Mouse (Mus musculus) liver, embryonic 11.5 days (tissue): ENCODE data around the gene Dlg2. TPM values are rescaled to one million over a fixed set of nuclear protein-coding genes. Genes with fewer than 3 reads are reported as not detected.

Experiments
- ATAC-seq: fragments of 200-750 bp; cut with Nextera tagmentation; replicated peaks from 2 replicates; pipeline ENCODE4 v1.8.0; 2017; ENCODE audit warnings: moderate number of reproducible peaks, mild to moderate bottlenecking, moderate TSS enrichment, moderate library complexity; ENCODE audit not compliant: low FRiP score
- DNase-seq: peaks from one replicate; pipeline ENCODE4 v3.0.0-alpha.2; 2017; ENCODE audit warnings: low spot score
- H3K27ac ChIP-seq: fragments of 300-500 bp; sonication (generic); 2 replicates; pipeline ENCODE4 v1.5.1; 2014; ENCODE audit warnings: mild to moderate bottlenecking, low read depth, low read length, control low read depth
- H3K27me3 ChIP-seq: fragments of 300-500 bp; sonication (generic); replicated peaks from 2 replicates; pipeline ENCODE4 v1.6.1; 2014; ENCODE audit warnings: low read length, mixed read lengths; ENCODE audit not compliant: control insufficient read depth, insufficient read depth
- H3K36me3 ChIP-seq: fragments of 300-500 bp; sonication (generic); 2 replicates; pipeline ENCODE4 v1.6.1; 2014; ENCODE audit warnings: mild to moderate bottlenecking, low read length, moderate library complexity, mixed read lengths; ENCODE audit not compliant: control insufficient read depth, insufficient read depth
- H3K4me1 ChIP-seq: fragments of 300-500 bp; sonication (generic); replicated peaks from 2 replicates; pipeline ENCODE4 v1.6.1; 2014; ENCODE audit warnings: low read length, mixed read lengths; ENCODE audit not compliant: control insufficient read depth, insufficient read depth
- H3K4me2 ChIP-seq: fragments of 300-500 bp; sonication (generic); 2 replicates; pipeline ENCODE4 v1.6.1; 2014; ENCODE audit warnings: mild to moderate bottlenecking, control low read depth, moderate library complexity
- H3K4me3 ChIP-seq: fragments of 300-500 bp; sonication (generic); 2 replicates; pipeline ENCODE4 v1.5.1; 2014; ENCODE audit warnings: low read depth, low read length, control low read depth
- H3K9ac ChIP-seq: fragments of 300-500 bp; sonication (generic); 2 replicates; pipeline ENCODE4 v1.6.1; 2014; ENCODE audit warnings: low read depth, low read length, control low read depth
- H3K9me3 ChIP-seq: fragments of 300-500 bp; sonication (generic); 2 replicates; pipeline ENCODE4 v1.6.1; 2016; ENCODE audit warnings: low read length, inconsistent platforms, mixed read lengths; ENCODE audit not compliant: control insufficient read depth
- WGBS: fragments of 180-500 bp; shearing (Covaris S2); extraction: QIAGEN DNeasy Blood & Tissue Kit; methylation state at CpG from one replicate; pipeline ENCODE4 v1.1.7; 2014; 5-methylcytosine and 5-hydroxymethylcytosine counted together
- polyA plus RNA-seq: library from polyadenylated mRNA; unstranded; fragments of >200 nt; fragmentation: Nextera tagmentation; extraction: Ambion mirVana; gene quantifications from 2 replicates; pipeline ENCODE4 v1.2.1, GENCODE M21; 2014

Gene Dlg2
- polyA plus RNA-seq, 1 experiment from 2014 or later, result 0.96 TPM

DNA sequence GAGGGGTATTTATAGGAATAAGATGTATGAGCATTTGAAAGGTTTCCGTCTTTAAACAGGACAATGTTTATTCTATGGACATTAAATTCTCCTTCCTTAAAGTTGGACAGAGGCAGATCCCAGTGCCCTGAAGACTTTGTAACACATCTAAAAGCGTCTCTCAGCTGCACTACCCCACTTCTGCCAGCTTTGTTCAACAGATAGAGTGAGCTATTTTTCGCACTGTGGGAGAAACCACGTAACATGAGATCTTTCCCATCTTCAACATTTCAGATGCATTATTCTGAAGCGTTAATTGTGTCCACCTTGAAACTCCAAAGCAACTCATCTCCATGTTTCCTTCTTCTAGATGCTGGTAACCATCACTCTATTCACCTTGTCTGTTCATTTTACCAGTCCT lies 958.3 kb downstream of the Dlg2 start:
- WGBS, result 80% methylated on average over 5 of the region's 5 CpGs
- DNase-seq, result no peak
- H3K9ac ChIP-seq, result no peak overlapping the region

DNA sequence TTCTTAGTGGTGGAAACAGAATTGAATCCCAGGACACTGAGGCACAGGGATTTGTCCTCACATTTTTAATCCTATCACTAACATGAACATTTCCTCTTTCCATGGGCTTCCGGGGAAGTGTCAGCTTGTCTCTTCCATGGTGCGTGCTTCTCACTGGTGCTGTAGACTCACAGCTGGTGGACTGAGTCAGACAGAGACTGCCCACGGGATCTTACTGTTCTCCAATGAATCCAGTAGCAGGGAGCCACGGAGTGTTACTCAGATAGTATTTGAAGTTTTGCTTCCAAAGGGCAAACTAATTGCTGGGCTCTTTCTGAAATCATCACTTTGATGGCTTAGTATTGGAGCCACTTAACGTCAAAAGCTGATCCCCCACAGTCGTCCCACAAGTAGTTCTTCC lies 963.9 kb downstream of the Dlg2 start:
- DNase-seq (no peak), ATAC-seq (no peak)
- Histone ChIP-seq H3K36me3 (no peaks in the 10 kb centered on the region), H3K9ac (no peak overlapping the region), H3K9me3 (no peaks in the 10 kb centered on the region), H3K4me3 (no peak overlapping the region), H3K27ac (no peak overlapping the region), H3K4me1 (no peaks in the 10 kb centered on the region), H3K4me2 (no peak overlapping the region), H3K27me3 (no peaks in the 10 kb centered on the region)
- 71% methylated on average over 6 of the region's 6 CpGs for WGBS

More for the DNA sequence above, 958.3 kb downstream of the Dlg2 start:
- no peak overlapping the region for H3K4me2 ChIP-seq
- no peak overlapping the region for H3K4me3 ChIP-seq
- H3K4me1 ChIP-seq, result no peaks in the 10 kb centered on the region
- no peaks in the 10 kb centered on the region for H3K27me3 ChIP-seq
- no peak overlapping the region for H3K27ac ChIP-seq
- no peaks in the 10 kb centered on the region for H3K9me3 ChIP-seq
- ATAC-seq, result no peak
- no peaks in the 10 kb centered on the region for H3K36me3 ChIP-seq

DNA sequence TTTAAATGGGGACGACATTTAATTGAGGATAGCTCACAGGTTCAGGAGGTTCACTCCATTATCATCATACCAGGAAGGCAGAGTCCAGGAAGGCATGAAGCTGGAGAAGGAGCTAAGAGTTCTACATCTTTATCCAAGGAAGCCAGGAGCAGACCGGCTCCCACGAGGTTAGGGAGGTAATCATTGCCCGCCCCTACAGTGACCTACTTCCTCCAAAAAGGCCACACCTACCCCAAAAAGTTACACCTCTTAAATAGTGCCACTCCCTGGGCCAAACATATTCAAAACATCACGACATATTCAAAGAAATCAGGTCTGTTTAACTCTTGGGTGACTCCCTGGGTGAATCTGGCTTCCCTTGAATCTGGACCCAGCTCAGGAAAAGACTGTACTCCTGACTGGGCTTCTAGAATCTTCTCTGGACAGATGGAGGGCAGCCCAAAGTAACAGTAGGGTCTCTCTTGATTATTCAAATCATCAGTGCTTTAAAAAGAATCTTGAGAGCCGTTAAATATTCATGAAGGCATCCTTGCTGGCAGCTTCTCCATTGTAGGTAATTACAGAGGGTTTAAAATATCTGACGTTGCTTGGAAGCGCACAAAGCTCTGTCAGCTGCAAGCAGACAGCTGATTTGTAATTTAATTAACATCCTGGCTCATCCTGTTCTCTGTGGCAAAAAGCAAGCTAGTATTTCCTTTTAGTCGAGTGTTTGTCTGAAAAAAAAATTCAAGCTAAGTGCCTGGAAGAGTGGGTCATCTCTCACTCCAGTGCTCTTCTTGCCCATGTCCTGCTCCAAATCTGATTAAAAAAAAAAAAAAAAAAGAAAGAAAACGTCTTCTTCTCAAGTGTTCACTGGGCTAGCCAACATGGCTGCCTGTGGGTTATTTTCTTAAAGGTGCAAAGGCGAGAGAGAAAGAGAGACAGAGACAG lies 966.2 kb downstream of the Dlg2 start:
- Histone ChIP-seq H3K27ac (no peak overlapping the region), H3K4me3 (no peak overlapping the region), H3K4me1 (no peaks in the 10 kb centered on the region), H3K4me2 (no peak overlapping the region), H3K36me3 (no peaks in the 10 kb centered on the region), H3K27me3 (no peaks in the 10 kb centered on the region), H3K9me3 (no peaks in the 10 kb centered on the region), H3K9ac (no peak overlapping the region)
- DNase-seq, result no peak
- ATAC-seq, result no peak
- WGBS, result 70% methylated on average over 11 of the region's 11 CpGs

DNA sequence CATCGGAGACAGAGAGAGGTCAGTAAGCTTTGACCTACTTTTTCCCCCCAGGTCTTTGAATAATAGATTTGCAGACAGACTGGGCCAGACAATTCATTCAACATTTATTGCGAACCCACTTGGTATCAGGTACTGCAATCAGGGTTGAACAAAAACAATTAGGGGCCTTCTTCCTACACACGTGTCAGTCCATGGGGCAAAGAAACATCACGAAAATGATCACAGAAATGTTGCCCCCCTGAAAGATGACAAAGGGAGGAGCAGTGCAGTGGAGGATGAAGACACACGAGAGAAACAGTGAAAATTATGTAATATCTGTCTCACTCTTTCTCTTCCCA lies 966.9 kb downstream of the Dlg2 start:
- WGBS, result 80% methylated on average over 5 of the region's 5 CpGs
- no peak overlapping the region for H3K9ac ChIP-seq
- no peaks in the 10 kb centered on the region for H3K36me3 ChIP-seq
- no peaks in the 10 kb centered on the region for H3K27me3 ChIP-seq
- H3K4me3 ChIP-seq, result no peak overlapping the region
- H3K4me1 ChIP-seq, result no peaks in the 10 kb centered on the region
- no peak overlapping the region for H3K4me2 ChIP-seq
- no peaks in the 10 kb centered on the region for H3K9me3 ChIP-seq
- ATAC-seq (no peak), DNase-seq (no peak)
- H3K27ac ChIP-seq, result no peak overlapping the region

DNA sequence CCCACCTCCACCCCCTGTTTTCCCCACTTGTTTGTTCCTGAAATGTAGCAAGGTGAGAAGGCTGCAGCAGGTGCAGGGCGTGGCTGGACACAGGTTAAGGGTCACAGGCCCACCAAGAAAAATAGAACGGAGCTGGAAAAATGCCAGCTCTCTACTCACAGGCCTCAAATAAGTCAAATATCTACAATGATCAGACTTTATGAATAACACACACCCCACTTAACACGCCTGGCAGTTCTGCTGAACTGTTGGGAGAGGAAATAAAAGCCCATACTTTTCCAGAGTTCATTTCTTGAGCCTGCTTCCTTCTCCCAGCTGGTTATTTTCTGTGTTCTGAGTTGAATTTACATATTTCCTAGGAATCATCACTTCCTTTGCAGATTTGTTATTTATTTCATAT lies 967.4 kb downstream of the Dlg2 start:
- Histone ChIP-seq H3K4me1 (no peaks in the 10 kb centered on the region), H3K27ac (no peak overlapping the region), H3K9ac (no peak overlapping the region), H3K4me2 (no peak overlapping the region), H3K9me3 (no peaks in the 10 kb centered on the region), H3K36me3 (no peaks in the 10 kb centered on the region), H3K27me3 (no peaks in the 10 kb centered on the region), H3K4me3 (no peak overlapping the region)
- ATAC-seq (no peak), DNase-seq (no peak)
- WGBS, result 70% methylated on average over 3 of the region's 3 CpGs

DNA sequence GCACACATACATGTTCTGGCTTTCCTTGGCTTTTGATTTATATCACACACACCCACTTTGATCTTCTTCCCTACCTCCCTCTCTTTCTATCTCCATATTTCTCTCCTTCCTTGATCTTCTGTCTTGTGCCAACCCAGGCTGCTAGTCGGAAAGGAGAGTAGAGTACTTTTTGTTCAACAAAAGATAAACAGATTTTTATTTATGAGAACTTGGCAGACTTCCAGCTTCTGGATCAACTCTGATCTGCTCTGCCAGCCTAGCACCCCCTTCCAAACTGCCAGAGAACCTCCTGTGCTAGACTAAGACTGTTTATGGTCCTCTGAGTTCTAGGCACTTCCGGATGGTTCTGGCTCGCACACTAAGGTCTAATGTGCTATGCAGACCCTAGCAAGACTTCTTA lies 968.3 kb downstream of the Dlg2 start:
- no peak overlapping the region for H3K4me2 ChIP-seq
- H3K36me3 ChIP-seq, result no peaks in the 10 kb centered on the region
- no peaks in the 10 kb centered on the region for H3K27me3 ChIP-seq
- no peak overlapping the region for H3K27ac ChIP-seq
- H3K9me3 ChIP-seq, result no peaks in the 10 kb centered on the region
- WGBS, result 75% methylated on average over 3 of the region's 3 CpGs
- no peak for ATAC-seq
- no peaks in the 10 kb centered on the region for H3K4me1 ChIP-seq
- H3K4me3 ChIP-seq, result no peak overlapping the region
- DNase-seq, result no peak
- no peak overlapping the region for H3K9ac ChIP-seq

DNA sequence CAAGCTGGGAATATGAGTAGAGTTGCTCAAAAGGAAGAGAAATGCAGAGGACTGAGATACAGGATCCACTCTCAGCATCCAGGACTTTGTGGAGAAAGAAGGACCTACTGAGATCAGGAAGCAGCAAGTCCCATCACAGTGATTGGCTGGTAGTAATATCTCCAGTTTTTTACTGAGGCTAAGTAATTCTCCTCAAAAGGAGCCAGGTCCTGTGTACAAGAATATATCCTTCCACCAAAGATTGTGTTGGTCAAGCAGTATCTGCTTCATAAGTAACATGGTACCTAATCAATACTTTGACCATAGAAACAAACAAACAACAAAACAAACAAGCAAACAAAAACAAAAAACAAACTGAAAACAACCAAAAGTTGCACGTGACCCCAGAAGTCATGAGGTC lies 980.3 kb downstream of the Dlg2 start:
- 11% methylated on average over 1 of the region's 1 CpGs for WGBS

DNA sequence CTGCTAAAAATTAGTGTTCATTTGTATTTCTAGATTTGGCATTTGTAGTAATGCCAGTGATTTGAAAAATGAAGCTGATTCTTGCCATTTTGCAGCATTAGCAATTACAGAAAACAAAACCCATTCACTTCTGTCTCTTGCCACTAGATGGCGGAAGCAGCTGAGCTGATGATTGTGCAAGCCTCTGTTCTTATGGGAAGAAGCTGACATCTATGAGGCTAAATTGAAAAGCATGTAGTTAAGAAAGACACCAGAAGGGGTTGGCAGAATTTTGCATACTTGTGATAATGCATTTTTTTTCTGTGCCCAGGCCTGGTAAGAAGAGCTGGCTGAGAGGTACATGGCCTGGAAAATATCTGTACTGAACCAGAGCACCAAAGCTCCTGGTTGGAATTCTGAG lies 980.7 kb downstream of the Dlg2 start:
- H3K4me1 ChIP-seq, result no peaks in the 10 kb centered on the region
- no peaks in the 10 kb centered on the region for H3K9me3 ChIP-seq
- no peak overlapping the region for H3K27ac ChIP-seq
- WGBS, result 0% methylated on average over 1 of the region's 1 CpGs
- ATAC-seq (peak; percentile 51; the same call in 1 of the 2 replicates), DNase-seq (no peak)
- no peaks in the 10 kb centered on the region for H3K27me3 ChIP-seq
- no peak overlapping the region for H3K4me3 ChIP-seq
- no peak overlapping the region for H3K4me2 ChIP-seq
- no peaks in the 10 kb centered on the region for H3K36me3 ChIP-seq
- no peak overlapping the region for H3K9ac ChIP-seq

More for the DNA sequence above, 980.3 kb downstream of the Dlg2 start:
- H3K4me3 ChIP-seq, result no peak overlapping the region
- ATAC-seq (no peak), DNase-seq (no peak)
- no peaks in the 10 kb centered on the region for H3K36me3 ChIP-seq
- H3K27ac ChIP-seq, result no peak overlapping the region
- H3K9ac ChIP-seq, result no peak overlapping the region
- H3K9me3 ChIP-seq, result no peaks in the 10 kb centered on the region
- no peaks in the 10 kb centered on the region for H3K27me3 ChIP-seq
- H3K4me1 ChIP-seq, result no peaks in the 10 kb centered on the region
- H3K4me2 ChIP-seq, result no peak overlapping the region

DNA sequence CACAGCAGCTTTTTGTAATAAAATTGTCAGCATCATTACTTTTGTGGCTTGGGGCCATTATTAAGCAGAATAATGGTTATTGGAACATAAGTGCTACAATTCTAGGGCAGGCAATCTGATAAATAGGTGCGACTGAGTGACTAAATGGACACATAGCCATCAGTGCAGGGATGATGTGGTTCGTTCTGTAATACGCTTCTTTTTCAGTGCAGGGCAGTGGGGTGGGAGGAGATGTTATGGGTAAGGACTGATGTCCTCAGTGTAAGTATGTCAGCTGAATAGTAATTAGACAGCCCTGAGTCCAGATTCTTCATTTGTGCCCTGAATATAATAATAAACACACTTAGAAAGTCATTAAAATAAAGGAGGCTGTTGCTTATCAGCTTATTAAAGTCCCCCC lies 984.9 kb downstream of the Dlg2 start:
- no peaks in the 10 kb centered on the region for H3K36me3 ChIP-seq
- DNase-seq (no peak), ATAC-seq (no peak)
- no peaks in the 10 kb centered on the region for H3K27me3 ChIP-seq
- no peaks in the 10 kb centered on the region for H3K4me1 ChIP-seq
- 84% methylated on average over 3 of the region's 3 CpGs for WGBS
- no peaks in the 10 kb centered on the region for H3K9me3 ChIP-seq
- no peak overlapping the region for H3K4me3 ChIP-seq
- no peak overlapping the region for H3K4me2 ChIP-seq
- H3K27ac ChIP-seq, result no peak overlapping the region
- H3K9ac ChIP-seq, result no peak overlapping the region
